Mouse (Mus musculus): ENCODE data around the gene Map4. TPM values are rescaled to one million over a fixed set of nuclear protein-coding genes. Genes with fewer than 3 reads are reported as not detected.
"Not testable (repeated sequence)": the region's sequence is repeated elsewhere in the genome, so short reads cannot be mapped to it uniquely, and the experiment has no call there.

The Map4 gene
- total RNA-seq, 2 experiments from 2014 or later: 514 to 562 TPM

- no peak for DNase-seq (ENCODE audit: low spot score)
Observed at GRCm38 (mm10) chr9:110123322-110123721, 192.1 kb downstream of the Map4 start.

- DNase-seq (ENCODE audit: low spot score): not testable (repeated sequence)
Observed at GRCm38 (mm10) chr9:110124008-110124540, 192.8 kb downstream of the Map4 start.

DNA sequence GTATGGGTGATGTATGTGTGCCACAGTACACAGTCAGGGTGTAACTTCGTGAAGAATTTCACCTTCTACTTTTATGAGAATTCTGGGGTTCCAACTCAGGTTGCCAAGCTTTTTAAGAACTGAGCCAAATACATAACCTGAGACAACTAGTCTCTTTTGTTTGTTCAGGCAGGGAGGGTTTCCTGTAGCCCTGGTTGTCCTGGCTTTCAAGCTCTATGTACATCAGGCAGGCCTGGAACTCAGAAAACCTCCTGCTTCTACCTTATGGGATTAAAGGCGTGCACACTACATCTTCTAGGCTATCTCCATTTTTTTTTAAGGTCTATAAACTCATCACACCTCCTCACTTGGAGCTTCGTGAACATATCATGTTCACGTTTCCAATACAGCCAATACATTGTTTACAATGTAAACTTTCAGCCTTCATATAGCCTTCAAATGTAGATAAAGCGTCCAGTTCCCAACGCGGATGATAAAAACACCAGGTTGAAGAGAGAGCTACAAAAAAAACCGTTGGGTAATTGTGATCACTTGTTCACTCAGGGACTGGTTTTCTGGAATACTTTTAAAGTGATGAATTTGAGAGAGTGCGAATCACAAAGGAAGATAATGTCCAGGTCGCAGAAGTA, 199.8 kb downstream of the Map4 start:
- DNase-seq (ENCODE audit: low spot score): no peak

DNA sequence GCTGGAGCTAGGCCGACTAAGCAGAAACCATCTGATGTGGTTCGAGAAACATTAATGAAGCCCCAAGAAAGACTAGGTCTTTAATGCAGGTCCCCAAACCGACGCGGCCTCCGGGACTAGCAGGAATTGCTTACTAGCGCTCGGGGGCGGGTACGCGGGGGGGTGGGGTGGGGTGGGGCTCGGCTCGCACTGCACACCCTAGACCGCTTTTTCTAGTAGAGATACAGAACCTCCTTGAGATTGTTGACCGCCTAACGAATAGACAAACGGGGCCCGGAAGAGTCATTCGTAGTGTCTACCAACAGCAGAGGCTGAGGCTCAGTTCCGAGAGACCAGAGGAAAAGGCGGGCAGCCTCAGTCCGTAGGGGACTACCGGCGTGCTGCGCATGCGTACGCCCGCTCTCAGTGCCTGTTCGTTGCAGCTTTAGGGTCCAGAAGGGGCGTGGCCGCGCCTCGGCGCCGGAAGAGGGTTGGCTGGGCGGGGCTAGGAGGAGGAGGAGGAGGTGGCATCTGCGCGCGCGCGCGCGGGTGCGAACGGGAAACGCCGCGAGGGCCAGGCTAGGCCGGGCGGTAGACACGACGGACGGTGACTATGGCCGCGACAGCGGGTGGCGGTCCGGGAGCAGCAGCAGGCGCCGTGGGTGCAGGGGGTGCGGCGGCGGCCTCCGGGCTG, 200.4 kb downstream of the Map4 start:
- DNase-seq (ENCODE audit: low spot score): peak; percentile 99

DNA sequence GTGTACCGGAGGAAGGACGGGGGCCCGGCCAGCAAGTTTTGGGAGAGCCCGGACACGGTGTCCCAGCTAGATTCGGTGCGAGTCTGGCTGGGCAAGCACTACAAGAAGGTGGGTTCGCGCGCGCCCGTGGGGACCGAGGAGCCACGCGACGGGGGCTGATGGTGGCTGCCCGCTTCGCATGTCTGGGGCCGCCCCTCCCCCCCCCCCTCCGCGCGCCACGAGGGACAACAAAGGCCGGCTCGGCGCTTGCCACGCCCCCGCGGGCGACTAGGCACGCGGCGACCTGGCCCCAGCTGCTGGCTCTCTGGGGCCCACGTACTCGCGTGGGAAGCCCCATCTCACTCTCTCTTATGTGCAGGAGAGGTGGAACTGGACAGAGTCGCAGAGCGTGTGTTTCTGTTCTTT, 200.9 kb downstream of the Map4 start:
- no peak for DNase-seq (ENCODE audit: low spot score)

- no peak for DNase-seq (ENCODE audit: low spot score)
Observed at GRCm38 (mm10) chr9:110132921-110133320, 201.7 kb downstream of the Map4 start.

Small RNAs within 50 kb of the gene (microRNA-seq; reads per million reads assigned to microRNA genes)
- not detected for gene Mir7089

Other genes with a start within 250 kb of the Map4 start
- gene Fbxw18, start 228.8 kb upstream of the Map4 start, total RNA-seq (2021): not detected
- gene Fbxw26, start 185.4 kb upstream of the Map4 start, total RNA-seq (2021): not detected
- not detected for gene Fbxw27, start 140.8 kb upstream of the Map4 start, total RNA-seq (2021)
- not detected for gene Spink8, start 119.2 kb upstream of the Map4 start, total RNA-seq (2021)
- gene Nme6, start 98.7 kb upstream of the Map4 start, total RNA-seq (2021): 10 to 100 TPM; 28.8 to 30.8 TPM
- gene Camp, start 81.8 kb upstream of the Map4 start, total RNA-seq (2021): not detected
- 1 to 10 TPM; 3.9 to 4.7 TPM for gene Cdc25a, start 55.9 kb upstream of the Map4 start, total RNA-seq (2021)
- gene Smarcc1, start 186.2 kb downstream of the Map4 start, total RNA-seq (2021): 10 to 100 TPM; 23.4 to 24.3 TPM
- gene Dhx30, start 186.4 kb downstream of the Map4 start, total RNA-seq (2021): 10 to 100 TPM; 31.6 to 32.5 TPM